Mouse (Mus musculus) embryonic fibroblast, embryonic 13.5 days (primary cell): ENCODE data around the gene Ttc28.

ENCODE experiments used
- CTCF ChIP-seq: IDR thresholded peaks from 2 replicates; pipeline ENCODE4 v1.5.1; 2011; ENCODE audit warnings: mild to moderate bottlenecking, control low read depth, low read length, moderate library complexity, borderline replicate concordance; ENCODE audit not compliant: insufficient read depth
- POLR2A ChIP-seq: IDR thresholded peaks from 2 replicates; pipeline ENCODE4 v1.6.1; 2011; ENCODE audit warnings: low read depth, mild to moderate bottlenecking, control low read depth, low read length, moderate library complexity

- TF ChIP-seq POLR2A (no peak), CTCF (no peak)
Measured at GRCm38 (mm10) chr5:111033489-111033888, 153.9 kb downstream of the Ttc28 start.
